Comparison of ENCODE assay signal across 9 mouse cellular contexts in genomic region chr2:163838043-163838442, GRCm38 (mm10). TPM values are rescaled to one million over a fixed set of nuclear protein-coding genes. Genes with fewer than 3 reads are reported as not detected.
DNase-seq lines count a peak whose midpoint lies in the region; ATAC-seq and TF ChIP-seq lines count a peak whose summit lies in the region.
"Had no signal": no experiment of that assay in that cellular context is flagged by ENCODE, and none has a peak within 500 bp of the region (broad histone marks: within the 10 kb centered on the region; RNA-seq: fewer than 3 reads in every experiment).

No protein-coding gene starts in this region.

- no peaks in the 10 kb centered on the region for H3K36me3 ChIP-seq in lung, embryonic 16.5 days (ENCODE audit: control insufficient read depth, insufficient read depth, low read length)
- H3K36me3 ChIP-seq: hindbrain, embryonic 15.5 days had no signal

- peak; percentile 56; the same call in 1 of the 2 replicates for ATAC-seq in lung, embryonic 16.5 days (ENCODE audit: low read depth)

- TF ChIP-seq CTCF in layer of hippocampus, adult 2 months (conservative IDR thresholded peaks at IDR 0.05), result peak; percentile 98

- 0 out of 2 replicates have a peak, but pooled peaks cover 2% of the 10 kb centered on the region for H3K4me1 ChIP-seq in lung, embryonic 16.5 days (replicated peaks; ENCODE audit: control insufficient read depth, insufficient read depth, low read length)
- H3K4me1 ChIP-seq: hindbrain, embryonic 15.5 days had no signal

- peak; percentile 74 to 81 for DNase-seq in CD8-positive naive resting alpha-beta T cell, adult 2 months (ENCODE audit: low read depth in 2 of 2, low spot score in 2 of 2)
- peak; percentile 65 for DNase-seq in adrenal gland, adult 8-10 months
- DNase-seq in embryo, embryonic 11 days, result peak; percentile 84
- DNase-seq in heart, adult 9 months (ENCODE audit: low spot score in 2 of 2), result peak; percentile 61 to 78
- peak; percentile 82 to 88 for DNase-seq in layer of hippocampus, adult 2 months (ENCODE audit: low spot score in 2 of 2)
- peak; percentile 76 for DNase-seq in ovary, postnatal 36 days (ENCODE audit: low spot score)
- peak; percentile 83 for DNase-seq in thymus, postnatal 14 days

- no peaks in the 10 kb centered on the region for H3K27me3 ChIP-seq in lung, embryonic 16.5 days (ENCODE audit: control insufficient read depth, insufficient read depth, low read depth, low read length)
- H3K27me3 ChIP-seq: hindbrain, embryonic 15.5 days had no signal

- no peaks in the 10 kb centered on the region for H3K9me3 ChIP-seq in lung, embryonic 16.5 days (ENCODE audit: control insufficient read depth, low read length)
- H3K9me3 ChIP-seq: hindbrain, embryonic 15.5 days had no signal

- no peak overlapping the region; the same call in 1 of the 2 replicates for H3K4me3 ChIP-seq in layer of hippocampus, adult 2 months
- H3K4me3 ChIP-seq in lung, embryonic 16.5 days (ENCODE audit: low read length), result no peak overlapping the region
- H3K4me3 ChIP-seq: hindbrain, embryonic 15.5 days had no signal

- H3K4me2 ChIP-seq in lung, embryonic 16.5 days (ENCODE audit: low read depth, low read length), result no peak overlapping the region
- H3K4me2 ChIP-seq: hindbrain, embryonic 15.5 days had no signal

- H3K27ac ChIP-seq in layer of hippocampus, adult 2 months, result no peak overlapping the region
- no peak overlapping the region for H3K27ac ChIP-seq in lung, embryonic 16.5 days (ENCODE audit: low read length)
- H3K27ac ChIP-seq: hindbrain, embryonic 15.5 days had no signal

- no peak overlapping the region for H3K9ac ChIP-seq in lung, embryonic 16.5 days (ENCODE audit: low read length)
- H3K9ac ChIP-seq: hindbrain, embryonic 15.5 days had no signal

- WGBS in lung, embryonic 16.5 days, result 21% methylated on average over 9 of the region's 9 CpGs

RNA-seq across cellular contexts. Expression of gene Kcnk15, which starts 15.4 kb away (rescaled TPM):
- total RNA-seq in adrenal gland, adult 8-10 months (2022), result not detected
- total RNA-seq in layer of hippocampus, adult 2 months (2021), result not detected
- polyA plus RNA-seq in lung, embryonic 16.5 days (2015; fragmentation: Nextera tagmentation; extraction: Ambion mirVana), result not detected in 2 replicates

RNA-seq across cellular contexts. Expression of gene Ccn5, which starts 17.4 kb away (rescaled TPM):
- 1 to 10 TPM in 1 of 4 experiments, under 1 TPM in 3; 0.38 to 1.7 (median 0.50) TPM for total RNA-seq in adrenal gland, adult 8-10 months (2022)
- total RNA-seq in layer of hippocampus, adult 2 months (2021), result not detected
- 2.4 and 4.1 TPM in 2 replicates for polyA plus RNA-seq in lung, embryonic 16.5 days (2015; fragmentation: Nextera tagmentation; extraction: Ambion mirVana)
